Comparison of ENCODE assay signal across 8 mouse cellular contexts in genomic region chr17:66125211-66125610, GRCm38 (mm10). TPM values are rescaled to one million over a fixed set of nuclear protein-coding genes. Genes with fewer than 3 reads are reported as not detected.
DNase-seq lines count a peak whose midpoint lies in the region; ATAC-seq and TF ChIP-seq lines count a peak whose summit lies in the region.
"Had no signal": no experiment of that assay in that cellular context is flagged by ENCODE, and none has a peak within 500 bp of the region (broad histone marks: within the 10 kb centered on the region; RNA-seq: fewer than 3 reads in every experiment).

No protein-coding gene starts in this region.

- peaks cover 12% of the 10 kb centered on the region for H3K36me3 ChIP-seq in intestine, postnatal 0 days (ENCODE audit: control insufficient read depth, insufficient read depth)
- peaks cover under 1% of the 10 kb centered on the region; the same call in 1 of the 2 replicates for H3K36me3 ChIP-seq in intestine, embryonic 16.5 days (ENCODE audit: control insufficient read depth, insufficient read depth, low read length)
- peaks cover 49% of the 10 kb centered on the region for H3K36me3 ChIP-seq in E14TG2a.4 (ENCODE audit: insufficient read depth, low read length)
- H3K36me3 ChIP-seq in liver, embryonic 12.5 days, result peaks cover 45% of the 10 kb centered on the region

- no peaks in the 10 kb centered on the region for H3K27me3 ChIP-seq in intestine, postnatal 0 days (replicated peaks; ENCODE audit: control insufficient read depth, insufficient read depth, low read length)
- H3K27me3 ChIP-seq in intestine, embryonic 16.5 days (replicated peaks; ENCODE audit: control insufficient read depth, insufficient read depth, low read length), result no peaks in the 10 kb centered on the region
- no peaks in the 10 kb centered on the region for H3K27me3 ChIP-seq in E14TG2a.4 (ENCODE audit: insufficient read depth, low read length)
- no peaks in the 10 kb centered on the region for H3K27me3 ChIP-seq in liver, embryonic 12.5 days (replicated peaks)

- TF ChIP-seq POLR2A in brain, embryonic 14.5 days (IDR thresholded peaks at IDR 0.05; ENCODE audit: borderline replicate concordance, extremely low read depth, insufficient read depth, insufficient read length, poor library complexity, severe bottlenecking), result no peak

- ATAC-seq in intestine, postnatal 0 days, result no peak
- ATAC-seq in intestine, embryonic 16.5 days, result no peak
- no peak for ATAC-seq in liver, embryonic 12.5 days

- H3K9me3 ChIP-seq in intestine, postnatal 0 days (ENCODE audit: control insufficient read depth), result no peaks in the 10 kb centered on the region
- H3K9me3 ChIP-seq in intestine, embryonic 16.5 days (ENCODE audit: control insufficient read depth, low read length), result no peaks in the 10 kb centered on the region
- no peaks in the 10 kb centered on the region; the same call in 1 of the 2 replicates for H3K9me3 ChIP-seq in E14TG2a.4 (ENCODE audit: low read length)
- no peaks in the 10 kb centered on the region for H3K9me3 ChIP-seq in liver, embryonic 12.5 days (replicated peaks)

- DNase-seq in brain, embryonic 14.5 days (ENCODE audit: low read depth), result peak; percentile 8
- DNase-seq in frontal cortex, postnatal 10 days (ENCODE audit: low spot score in 2 of 2), result no peak
- no peak for DNase-seq in yolk sac, embryonic 10.5 days (ENCODE audit: low spot score)
- DNase-seq: lung, adult 2 months had no signal

- H3K4me1 ChIP-seq in intestine, postnatal 0 days (replicated peaks; ENCODE audit: control insufficient read depth, insufficient read depth, low read length), result 0 out of 2 replicates have a peak, but pooled peaks cover 2% of the 10 kb centered on the region
- H3K4me1 ChIP-seq in intestine, embryonic 16.5 days (ENCODE audit: control insufficient read depth, insufficient read depth, low read length), result 0 out of 2 replicates have a peak, but pooled peaks cover 5% of the 10 kb centered on the region
- H3K4me1 ChIP-seq in E14TG2a.4 (replicated peaks; ENCODE audit: low read depth, low read length), result peaks cover 36% of the 10 kb centered on the region
- peaks cover 33% of the 10 kb centered on the region for H3K4me1 ChIP-seq in liver, embryonic 12.5 days

- no peak overlapping the region for H3K4me2 ChIP-seq in intestine, postnatal 0 days (replicated peaks; ENCODE audit: low read depth)
- no peak overlapping the region for H3K4me2 ChIP-seq in intestine, embryonic 16.5 days (ENCODE audit: low read depth, low read length)
- peak overlapping the region; percentile 75 for H3K4me2 ChIP-seq in liver, embryonic 12.5 days

- H3K27ac ChIP-seq in intestine, postnatal 0 days (ENCODE audit: low read depth, low read length), result no peak overlapping the region
- H3K27ac ChIP-seq in intestine, embryonic 16.5 days (ENCODE audit: low read length), result no peak overlapping the region
- H3K27ac ChIP-seq in liver, embryonic 12.5 days, result peak overlapping the region; percentile 61

- peak; percentile 53 for TF ChIP-seq CTCF in intestine, postnatal 0 days (IDR thresholded peaks at IDR 0.05; ENCODE audit: low read depth)
- TF ChIP-seq CTCF in E14TG2a.4 (conservative IDR thresholded peaks at IDR 0.05; ENCODE audit: low read length), result no peak
- TF ChIP-seq CTCF in brain, embryonic 14.5 days (IDR thresholded peaks at IDR 0.05; ENCODE audit: borderline replicate concordance, extremely low read depth, insufficient read depth, insufficient read length), result no peak

- WGBS in intestine, postnatal 0 days, result 77% methylated on average over 5 of the region's 5 CpGs
- 74% methylated on average over 5 of the region's 5 CpGs for WGBS in intestine, embryonic 16.5 days
- 58% methylated on average over 5 of the region's 5 CpGs for WGBS in liver, embryonic 12.5 days (ENCODE audit: insufficient replicate concordance)

- H3K9ac ChIP-seq in intestine, postnatal 0 days (ENCODE audit: low read depth, low read length), result no peak overlapping the region
- H3K9ac ChIP-seq in intestine, embryonic 16.5 days (ENCODE audit: low read depth, low read length), result no peak overlapping the region
- H3K9ac ChIP-seq in liver, embryonic 12.5 days, result peak overlapping the region; percentile 82; the same call in 1 of the 2 replicates

- no peak overlapping the region for H3K4me3 ChIP-seq in intestine, postnatal 0 days (ENCODE audit: low read depth, low read length)
- H3K4me3 ChIP-seq in intestine, embryonic 16.5 days (ENCODE audit: low read length), result no peak overlapping the region
- H3K4me3 ChIP-seq in E14TG2a.4 (replicated peaks; ENCODE audit: low read length), result peak overlapping the region; percentile 95; the same call in 1 of the 2 replicates
- peak overlapping the region; percentile 82; the same call in 1 of the 2 replicates for H3K4me3 ChIP-seq in liver, embryonic 12.5 days

RNA-seq across cellular contexts. Expression of gene Ddx11, which starts 1.9 kb away (rescaled TPM):
- polyA plus RNA-seq in intestine, postnatal 0 days (2015; fragmentation: Nextera tagmentation; extraction: Ambion mirVana), result 1.7 and 2.1 TPM in 2 replicates
- 12.9 and 13.1 TPM in 2 replicates for polyA plus RNA-seq in intestine, embryonic 16.5 days (2015; fragmentation: Nextera tagmentation; extraction: Ambion mirVana)
- polyA plus RNA-seq in brain, embryonic 14.5 days (2012; rRNA removed), result 7.8 and 11.4 TPM in 2 replicates
- 15.5 and 16.1 TPM in 2 replicates for polyA plus RNA-seq in liver, embryonic 12.5 days (2016; fragmentation: Nextera tagmentation; extraction: Ambion mirVana)

RNA-seq across cellular contexts. Expression of gene Washc1, which starts 13.9 kb away (rescaled TPM):
- polyA plus RNA-seq in intestine, postnatal 0 days (2015; fragmentation: Nextera tagmentation; extraction: Ambion mirVana), result 24.8 and 27.6 TPM in 2 replicates
- polyA plus RNA-seq in intestine, embryonic 16.5 days (2015; fragmentation: Nextera tagmentation; extraction: Ambion mirVana), result 41.1 and 41.9 TPM in 2 replicates
- 56.1 and 58.3 TPM in 2 replicates for polyA plus RNA-seq in brain, embryonic 14.5 days (2012; rRNA removed)
- 23.0 and 23.9 TPM in 2 replicates for polyA plus RNA-seq in liver, embryonic 12.5 days (2016; fragmentation: Nextera tagmentation; extraction: Ambion mirVana)

RNA-seq across cellular contexts. Expression of gene Ndufv2, which starts 23.9 kb away (rescaled TPM):
- polyA plus RNA-seq in intestine, postnatal 0 days (2015; fragmentation: Nextera tagmentation; extraction: Ambion mirVana), result 421 and 453 TPM in 2 replicates
- polyA plus RNA-seq in intestine, embryonic 16.5 days (2015; fragmentation: Nextera tagmentation; extraction: Ambion mirVana), result 442 and 463 TPM in 2 replicates
- 115 and 119 TPM in 2 replicates for polyA plus RNA-seq in brain, embryonic 14.5 days (2012; rRNA removed)
- 234 and 239 TPM in 2 replicates for polyA plus RNA-seq in liver, embryonic 12.5 days (2016; fragmentation: Nextera tagmentation; extraction: Ambion mirVana)

RNA-seq across cellular contexts. Expression of gene Ankrd12, which starts 48.3 kb away (rescaled TPM):
- 21.9 and 24.8 TPM in 2 replicates for polyA plus RNA-seq in intestine, postnatal 0 days (2015; fragmentation: Nextera tagmentation; extraction: Ambion mirVana)
- 24.4 and 24.9 TPM in 2 replicates for polyA plus RNA-seq in intestine, embryonic 16.5 days (2015; fragmentation: Nextera tagmentation; extraction: Ambion mirVana)
- 20.8 and 28.3 TPM in 2 replicates for polyA plus RNA-seq in brain, embryonic 14.5 days (2012; rRNA removed)
- polyA plus RNA-seq in liver, embryonic 12.5 days (2016; fragmentation: Nextera tagmentation; extraction: Ambion mirVana), result 8.6 and 8.8 TPM in 2 replicates

Comparison
In these comparisons a context has a peak if more than half of its experiments do, and no peak if none do; other contexts are left out.
1. H3K4me3 ChIP-seq: peak in E14TG2a.4 (single experiment) and liver, embryonic 12.5 days (single experiment); none in intestine, postnatal 0 days (single experiment) and intestine, embryonic 16.5 days (single experiment).